Mouse (Mus musculus): ENCODE data around the gene Kif5c. TPM values are rescaled to one million over a fixed set of nuclear protein-coding genes. Genes with fewer than 3 reads are reported as not detected.

Gene Kif5c
- total and polyA plus RNA-seq, 2 experiments from 2014 or later, result 170 to 328 TPM

GRCm38 (mm10) chr2:49647591-49647990 lies 28.5 kb downstream of the Kif5c start:
- no peak for TF ChIP-seq CTCF (IDR thresholded peaks at IDR 0.05)
- peaks cover 9% of the 10 kb centered on the region; the same call in 1 of the 2 replicates for H3K36me3 ChIP-seq (ENCODE audit: insufficient read depth, low read length)
- H3K4me1 ChIP-seq (ENCODE audit: insufficient read depth, low read length), result peaks cover 10% of the 10 kb centered on the region; the same call in 1 of the 2 replicates
- ATAC-seq (ENCODE audit: low FRiP score) (no peak), DNase-seq (ENCODE audit: low spot score) (no peak)
- H3K4me2 ChIP-seq (ENCODE audit: low read depth, low read length, poor library complexity, severe bottlenecking), result no peak overlapping the region
- no peak overlapping the region for H3K27ac ChIP-seq (ENCODE audit: low read depth, low read length)
- H3K4me3 ChIP-seq (ENCODE audit: low read depth, low read length), result no peak overlapping the region
- H3K9me3 ChIP-seq (ENCODE audit: low read length), result no peaks in the 10 kb centered on the region
- no peak overlapping the region for H3K9ac ChIP-seq (replicated peaks; ENCODE audit: low read length, poor library complexity, severe bottlenecking)
- H3K27me3 ChIP-seq (ENCODE audit: insufficient read depth, low read length), result no peaks in the 10 kb centered on the region
- 80% methylated on average over 6 of the region's 6 CpGs for whole genome bisulfite sequencing

GRCm38 (mm10) chr2:49648344-49648743 lies 29.2 kb downstream of the Kif5c start:
- no peak overlapping the region for H3K9ac ChIP-seq (replicated peaks; ENCODE audit: low read length, poor library complexity, severe bottlenecking)
- WGBS, result 71% methylated on average over 9 of the region's 9 CpGs
- TF ChIP-seq CTCF (IDR thresholded peaks at IDR 0.05), result no peak
- H3K4me3 ChIP-seq (ENCODE audit: low read depth, low read length), result no peak overlapping the region
- no peak overlapping the region for H3K4me2 ChIP-seq (ENCODE audit: low read depth, low read length, poor library complexity, severe bottlenecking)
- no peak overlapping the region for H3K27ac ChIP-seq (ENCODE audit: low read depth, low read length)
- H3K4me1 ChIP-seq (ENCODE audit: insufficient read depth, low read length), result 0 out of 2 replicates have a peak, but pooled peaks cover 4% of the 10 kb centered on the region
- H3K36me3 ChIP-seq (ENCODE audit: insufficient read depth, low read length), result peaks cover 10% of the 10 kb centered on the region; the same call in 1 of the 2 replicates
- H3K9me3 ChIP-seq (ENCODE audit: low read length), result no peaks in the 10 kb centered on the region
- no peaks in the 10 kb centered on the region for H3K27me3 ChIP-seq (ENCODE audit: insufficient read depth, low read length)
- DNase-seq (ENCODE audit: low spot score), result no peak
- ATAC-seq (ENCODE audit: low FRiP score), result no peak

GRCm38 (mm10) chr2:49648806-49649205 lies 29.7 kb downstream of the Kif5c start:
- no peak for TF ChIP-seq CTCF (IDR thresholded peaks at IDR 0.05)
- H3K9me3 ChIP-seq (ENCODE audit: low read length), result no peaks in the 10 kb centered on the region
- ATAC-seq (ENCODE audit: low FRiP score), result peak; percentile 5; the same call in 1 of the 2 replicates
- 0 out of 2 replicates have a peak, but pooled peaks cover 4% of the 10 kb centered on the region for H3K4me1 ChIP-seq (ENCODE audit: insufficient read depth, low read length)
- 74% methylated on average over 6 of the region's 6 CpGs for WGBS
- H3K4me3 ChIP-seq (ENCODE audit: low read depth, low read length), result no peak overlapping the region
- no peaks in the 10 kb centered on the region for H3K27me3 ChIP-seq (ENCODE audit: insufficient read depth, low read length)
- H3K27ac ChIP-seq (ENCODE audit: low read depth, low read length), result no peak overlapping the region
- peaks cover 10% of the 10 kb centered on the region; the same call in 1 of the 2 replicates for H3K36me3 ChIP-seq (ENCODE audit: insufficient read depth, low read length)
- H3K9ac ChIP-seq (replicated peaks; ENCODE audit: low read length, poor library complexity, severe bottlenecking), result no peak overlapping the region
- no peak for DNase-seq (ENCODE audit: low spot score)
- no peak overlapping the region for H3K4me2 ChIP-seq (ENCODE audit: low read depth, low read length, poor library complexity, severe bottlenecking)

GRCm38 (mm10) chr2:49649211-49649610 lies 30.1 kb downstream of the Kif5c start:
- Histone ChIP-seq H3K27ac (ENCODE audit: low read depth, low read length) (no peak overlapping the region), H3K27me3 (ENCODE audit: insufficient read depth, low read length) (no peaks in the 10 kb centered on the region), H3K4me3 (ENCODE audit: low read depth, low read length) (no peak overlapping the region), H3K9ac (replicated peaks; ENCODE audit: low read length, poor library complexity, severe bottlenecking) (no peak overlapping the region), H3K4me1 (ENCODE audit: insufficient read depth, low read length) (0 out of 2 replicates have a peak, but pooled peaks cover 4% of the 10 kb centered on the region), H3K36me3 (ENCODE audit: insufficient read depth, low read length) (peaks cover 10% of the 10 kb centered on the region; the same call in 1 of the 2 replicates), H3K4me2 (ENCODE audit: low read depth, low read length, poor library complexity, severe bottlenecking) (no peak overlapping the region), H3K9me3 (ENCODE audit: low read length) (no peaks in the 10 kb centered on the region)
- no peak for DNase-seq (ENCODE audit: low spot score)
- 67% methylated on average over 10 of the region's 10 CpGs for WGBS
- TF ChIP-seq CTCF (IDR thresholded peaks at IDR 0.05), result no peak
- peak; percentile 41; the same call in 1 of the 2 replicates for ATAC-seq (ENCODE audit: low FRiP score)

- no peak overlapping the region for H3K27ac ChIP-seq (ENCODE audit: low read depth, low read length)
- H3K9ac ChIP-seq (replicated peaks; ENCODE audit: low read length, poor library complexity, severe bottlenecking), result no peak overlapping the region
- WGBS, result 85% methylated on average over 1 of the region's 1 CpGs
- peaks cover 14% of the 10 kb centered on the region; the same call in 1 of the 2 replicates for H3K4me1 ChIP-seq (ENCODE audit: insufficient read depth, low read length)
- H3K36me3 ChIP-seq (ENCODE audit: insufficient read depth, low read length), result peaks cover 8% of the 10 kb centered on the region; the same call in 1 of the 2 replicates
- no peak overlapping the region for H3K4me3 ChIP-seq (ENCODE audit: low read depth, low read length)
- no peaks in the 10 kb centered on the region for H3K9me3 ChIP-seq (ENCODE audit: low read length)
- H3K4me2 ChIP-seq (ENCODE audit: low read depth, low read length, poor library complexity, severe bottlenecking), result no peak overlapping the region
- H3K27me3 ChIP-seq (ENCODE audit: insufficient read depth, low read length), result no peaks in the 10 kb centered on the region
- DNase-seq (ENCODE audit: low spot score), result no peak
- TF ChIP-seq CTCF (IDR thresholded peaks at IDR 0.05), result no peak
- ATAC-seq (ENCODE audit: low FRiP score), result no peak
Measured at GRCm38 (mm10) chr2:49651737-49652136, 32.6 kb downstream of the Kif5c start.

GRCm38 (mm10) chr2:49654606-49655005 lies 35.5 kb downstream of the Kif5c start:
- Histone ChIP-seq H3K4me2 (ENCODE audit: low read depth, low read length, poor library complexity, severe bottlenecking) (no peak overlapping the region), H3K27ac (ENCODE audit: low read depth, low read length) (no peak overlapping the region), H3K36me3 (ENCODE audit: insufficient read depth, low read length) (peaks cover 8% of the 10 kb centered on the region; the same call in 1 of the 2 replicates), H3K4me1 (ENCODE audit: insufficient read depth, low read length) (peaks cover 17% of the 10 kb centered on the region; the same call in 1 of the 2 replicates), H3K9ac (replicated peaks; ENCODE audit: low read length, poor library complexity, severe bottlenecking) (no peak overlapping the region), H3K27me3 (ENCODE audit: insufficient read depth, low read length) (no peaks in the 10 kb centered on the region), H3K9me3 (ENCODE audit: low read length) (no peaks in the 10 kb centered on the region), H3K4me3 (ENCODE audit: low read depth, low read length) (no peak overlapping the region)
- WGBS, result 79% methylated on average over 10 of the region's 10 CpGs
- TF ChIP-seq CTCF (IDR thresholded peaks at IDR 0.05), result no peak
- ATAC-seq (ENCODE audit: low FRiP score), result no peak
- DNase-seq (ENCODE audit: low spot score), result no peak

Data from midbrain, postnatal 0 days (tissue).